Mouse (Mus musculus) neural tube, embryonic 11.5 days (tissue): ENCODE data around the gene Zc3h13. TPM values are rescaled to one million over a fixed set of nuclear protein-coding genes. Genes with fewer than 3 reads are reported as not detected.

Experiments
- ATAC-seq: fragments of 200-750 bp; cut with Nextera tagmentation; 2 replicates; pipeline ENCODE4 v1.8.0; 2017; ENCODE audit warnings: moderate number of reproducible peaks, mild to moderate bottlenecking, moderate TSS enrichment, moderate library complexity; ENCODE audit not compliant: insufficient read depth, low FRiP score, low TSS enrichment
- DNase-seq: peaks from one replicate; pipeline ENCODE4 v3.0.0-alpha.2; 2015; ENCODE audit warnings: low spot score
- H3K27ac ChIP-seq: fragments of 300-500 bp; sonication (generic); 2 replicates; pipeline ENCODE4 v1.5.1; 2014; ENCODE audit warnings: low read depth, mild to moderate bottlenecking, low read length
- H3K27me3 ChIP-seq: fragments of 300-500 bp; sonication (generic); 2 replicates; pipeline ENCODE4 v1.6.1; 2014; ENCODE audit warnings: mild to moderate bottlenecking, low read length, mixed read lengths; ENCODE audit not compliant: control insufficient read depth, insufficient read depth
- H3K36me3 ChIP-seq: fragments of 300-500 bp; sonication (generic); 2 replicates; pipeline ENCODE4 v1.6.1; 2014; ENCODE audit warnings: mild to moderate bottlenecking, low read length, moderate library complexity, mixed read lengths; ENCODE audit not compliant: control insufficient read depth, insufficient read depth
- H3K4me1 ChIP-seq: fragments of 300-500 bp; sonication (generic); 2 replicates; pipeline ENCODE4 v1.6.1; 2014; ENCODE audit warnings: low read length, mixed read lengths; ENCODE audit not compliant: control insufficient read depth, insufficient read depth
- H3K4me2 ChIP-seq: fragments of 300-500 bp; sonication (generic); 2 replicates; pipeline ENCODE4 v1.6.1; 2014; ENCODE audit warnings: low read depth, mild to moderate bottlenecking, moderate library complexity
- H3K4me3 ChIP-seq: fragments of 300-500 bp; sonication (generic); 2 replicates; pipeline ENCODE4 v1.5.1; 2014; ENCODE audit warnings: low read depth, low read length
- H3K9ac ChIP-seq: fragments of 300-500 bp; sonication (generic); 2 replicates; pipeline ENCODE4 v1.6.1; 2014; ENCODE audit warnings: mild to moderate bottlenecking, low read length
- H3K9me3 ChIP-seq: fragments of 300-500 bp; sonication (generic); 2 replicates; pipeline ENCODE4 v1.6.1; 2016; ENCODE audit warnings: low read length; ENCODE audit not compliant: control insufficient read depth
- WGBS: fragments of 180-500 bp; shearing (Covaris S2); extraction: QIAGEN DNeasy Blood & Tissue Kit; methylation state at CpG from one replicate; pipeline ENCODE4 v1.1.7; 2014; 5-methylcytosine and 5-hydroxymethylcytosine counted together
- microRNA-seq: library from miRNA; unstranded; fragments of <30 nt; microRNA quantifications from one replicate; pipeline ENCODE4, GENCODE M21; 2016
- polyA plus RNA-seq: library from polyadenylated mRNA; unstranded; fragments of >200 nt; fragmentation: Nextera tagmentation; extraction: Ambion mirVana; gene quantifications from 2 replicates; pipeline ENCODE4 v1.2.1, GENCODE M21; 2014

The Zc3h13 gene
- polyA plus RNA-seq, 1 experiment from 2014 or later = 35.1 TPM

DNA sequence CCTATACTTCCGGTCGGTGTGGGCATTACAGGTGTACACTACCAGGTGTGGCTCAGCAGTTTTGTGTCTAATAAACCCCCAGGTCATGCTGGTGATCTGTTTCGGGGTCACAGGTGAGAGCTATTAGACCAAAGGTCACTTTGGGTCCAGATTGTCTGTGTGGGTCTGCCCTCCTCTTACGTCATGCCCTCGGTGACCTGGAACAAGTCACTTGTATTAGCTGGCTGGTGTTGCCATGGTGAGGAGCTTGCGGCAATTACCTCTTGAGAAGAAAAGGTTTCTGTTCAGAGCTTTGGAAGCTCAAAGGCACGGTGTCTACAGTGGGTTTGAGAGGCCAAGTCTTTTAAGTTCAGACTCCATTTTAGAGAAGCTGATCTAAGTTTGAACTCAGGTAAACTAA is 93.4 kb downstream of the Zc3h13 start:
- Histone ChIP-seq H3K4me1 (no peaks in the 10 kb centered on the region), H3K4me3 (no peak overlapping the region), H3K27me3 (no peaks in the 10 kb centered on the region), H3K4me2 (no peak overlapping the region), H3K9ac (no peak overlapping the region), H3K9me3 (no peaks in the 10 kb centered on the region), H3K27ac (no peak overlapping the region), H3K36me3 (no peaks in the 10 kb centered on the region)
- no peak for ATAC-seq
- DNase-seq = no peak
- 54% methylated on average over 7 of the region's 7 CpGs for WGBS

Small RNAs within 50 kb of the gene (microRNA-seq; reads per million reads assigned to microRNA genes)
- gene Gm44482 = not detected

Other genes with a start within 250 kb of the Zc3h13 start
- 0.15 TPM in 1 of 2 replicates, not detected in the other for gene Lrrc63, start 153.5 kb upstream of the Zc3h13 start, polyA plus RNA-seq
- gene Lcp1, start 153.3 kb upstream of the Zc3h13 start, polyA plus RNA-seq = 30.2 and 34.8 TPM in 2 replicates
- gene Cpb2, start 42.1 kb upstream of the Zc3h13 start, polyA plus RNA-seq = 0.16 TPM in 1 of 2 replicates, not detected in the other
- 4.7 and 6.3 TPM in 2 replicates for gene Siah3, start 171.6 kb downstream of the Zc3h13 start, polyA plus RNA-seq